Mouse (Mus musculus): ENCODE measurements around the gene Acss1.

GRCm38 (mm10) chr2:150662007-150662406, 6.3 kb downstream of the Acss1 start:
- TF ChIP-seq EP300 (IDR thresholded peaks at IDR 0.05; ENCODE audit: low read depth) (no peak), CTCF (IDR thresholded peaks at IDR 0.05; ENCODE audit: low read depth) (no peak)
